In the genomic region with DNA sequence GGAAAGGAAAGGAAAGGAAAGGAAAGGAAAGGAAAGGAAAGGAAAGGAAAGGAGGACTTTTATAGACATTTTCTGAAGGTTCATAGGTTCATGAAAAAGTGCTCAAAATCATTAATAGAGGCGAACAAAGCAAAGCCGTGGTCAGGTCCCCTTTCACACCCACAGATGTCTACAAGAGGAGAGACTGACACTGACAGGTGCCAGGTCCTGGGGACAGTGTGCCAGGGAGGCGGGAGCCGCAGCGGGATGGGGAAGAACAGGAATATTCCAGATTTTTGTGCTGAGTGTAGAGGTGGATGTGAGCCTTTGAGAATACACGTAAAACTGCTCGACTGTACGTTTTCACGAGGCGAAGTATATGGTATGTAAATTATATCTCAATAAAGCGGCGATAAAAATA, we compare ENCODE assay signal across 15 mouse cellular contexts.
"Had no signal": no experiment of that assay in that cellular context is flagged by ENCODE, and none has a peak within 500 bp of the region (broad histone marks: within the 10 kb centered on the region; RNA-seq: fewer than 3 reads in every experiment).

No protein-coding gene starts in this region.

- DNase-seq: retina, postnatal 1 day; right cerebral cortex, adult 18-20 months; right cerebral cortex, postnatal 14 days; right cerebral cortex, postnatal 25 days; right cerebral cortex, postnatal 4 days; spleen, adult 18-20 months; thymus, adult 18-20 months; thymus, adult 2 months; thymus, postnatal 14 days; thymus, postnatal 25 days; thymus, postnatal 4 days had no signal

- H3K4me1 ChIP-seq: stomach, embryonic 15.5 days had no signal

- H3K4me2 ChIP-seq: neural tube, embryonic 13.5 days; neural tube, embryonic 15.5 days; stomach, embryonic 15.5 days had no signal

- H3K9ac ChIP-seq: neural tube, embryonic 13.5 days; neural tube, embryonic 15.5 days; stomach, embryonic 15.5 days had no signal

- H3K27ac ChIP-seq: neural tube, embryonic 13.5 days; neural tube, embryonic 15.5 days; stomach, embryonic 15.5 days; stomach, postnatal 0 days had no signal

- H3K27me3 ChIP-seq: neural tube, embryonic 13.5 days; neural tube, embryonic 15.5 days; stomach, embryonic 15.5 days had no signal

- H3K36me3 ChIP-seq: neural tube, embryonic 13.5 days; neural tube, embryonic 15.5 days; stomach, embryonic 15.5 days had no signal

- H3K9me3 ChIP-seq: neural tube, embryonic 13.5 days; neural tube, embryonic 15.5 days; stomach, embryonic 15.5 days had no signal

- H3K4me3 ChIP-seq: neural tube, embryonic 13.5 days; neural tube, embryonic 15.5 days; stomach, embryonic 15.5 days had no signal
